Mouse (Mus musculus): Measurements from ENCODE around the gene Efr3b. TPM values are rescaled to one million over a fixed set of nuclear protein-coding genes. Genes with fewer than 3 reads are reported as not detected.
"Not testable (repeated sequence)": the region's sequence is repeated elsewhere in the genome, so short reads cannot be mapped to it uniquely, and the experiment has no call there.

Efr3b gene
- total RNA-seq, 4 experiments from 2014 or later: 109 to 118 (median 115) TPM

DNA sequence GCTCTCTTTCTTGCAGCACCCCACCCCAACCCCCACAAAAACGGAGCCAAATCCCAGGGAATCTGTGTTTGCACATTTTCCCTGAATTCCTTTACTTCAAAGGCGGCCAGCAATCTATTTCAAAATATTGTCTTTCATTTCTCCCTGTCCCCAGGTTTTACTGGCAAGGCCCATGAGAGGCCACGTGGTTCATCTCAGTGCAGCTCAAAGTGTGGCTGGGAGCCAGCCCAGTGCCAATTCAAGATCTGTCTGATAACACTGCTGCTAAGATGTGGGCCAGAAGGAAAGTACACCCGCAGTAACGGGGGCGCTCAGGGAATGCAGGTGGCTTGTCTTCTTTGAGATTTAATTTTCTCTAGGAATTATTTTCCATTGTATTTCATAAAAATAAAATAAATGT lies 56.5 kb downstream of the Efr3b start:
- peak; percentile 52 to 56 for DNase-seq (ENCODE audit: low spot score in 2 of 2)

DNA sequence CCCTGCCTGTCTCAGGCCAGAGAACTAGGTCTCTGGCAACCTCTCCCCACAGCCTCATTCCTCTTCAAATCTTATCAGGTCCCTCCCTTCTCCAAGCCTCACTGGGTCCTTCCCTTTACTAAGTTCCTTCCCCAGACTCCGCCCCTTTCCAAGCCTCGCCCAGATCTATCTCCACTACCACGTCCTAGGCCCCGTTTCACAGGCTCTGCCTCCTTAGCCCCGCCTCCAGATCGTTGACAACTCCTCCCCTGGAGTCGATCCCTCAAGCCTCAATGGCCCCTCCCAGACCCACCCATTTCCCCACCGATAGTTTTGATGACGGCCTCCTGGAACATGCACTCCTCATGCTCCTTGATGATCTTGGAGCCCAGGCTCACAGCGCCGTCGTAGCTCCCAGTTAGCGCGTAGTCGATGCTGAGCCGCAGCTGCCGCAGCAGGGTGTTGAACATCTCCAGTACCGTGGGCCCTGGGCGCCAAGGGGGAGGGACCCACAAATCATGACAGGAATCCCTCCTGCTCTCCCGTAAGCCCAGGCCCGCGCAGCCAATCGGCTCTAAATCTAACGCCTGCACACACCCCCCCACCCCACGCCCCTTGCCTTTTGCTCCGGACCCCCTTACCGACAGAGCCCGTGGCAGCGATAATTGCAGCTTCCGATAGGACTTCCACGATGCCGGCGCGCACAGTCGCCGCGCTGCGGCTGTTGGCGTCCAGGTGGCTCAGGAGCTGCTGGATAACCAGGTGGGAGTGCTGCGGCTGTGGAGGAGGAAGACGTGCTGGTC lies 57.2 kb downstream of the Efr3b start:
- DNase-seq (ENCODE audit: low spot score in 2 of 2): peak; percentile 68 to 86

DNA sequence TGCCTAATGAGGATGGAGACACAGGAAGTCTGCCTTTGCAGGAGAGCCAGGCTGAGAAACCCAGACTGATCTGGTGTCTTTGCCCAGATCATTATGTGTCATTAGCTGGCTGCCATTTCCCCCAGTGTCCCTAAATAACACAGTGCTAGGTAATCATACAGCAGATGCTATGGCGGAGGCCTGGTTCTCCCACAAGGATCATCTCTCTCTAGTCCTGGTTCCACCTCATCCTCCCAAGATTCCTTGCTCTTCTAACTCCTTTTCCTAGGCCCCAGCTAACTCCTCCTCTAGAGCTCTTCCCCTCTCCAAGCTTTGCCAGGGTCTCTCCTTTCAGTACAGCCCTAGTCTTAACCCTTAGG lies 57.7 kb downstream of the Efr3b start:
- DNase-seq (ENCODE audit: low spot score in 2 of 2): no peak

DNA sequence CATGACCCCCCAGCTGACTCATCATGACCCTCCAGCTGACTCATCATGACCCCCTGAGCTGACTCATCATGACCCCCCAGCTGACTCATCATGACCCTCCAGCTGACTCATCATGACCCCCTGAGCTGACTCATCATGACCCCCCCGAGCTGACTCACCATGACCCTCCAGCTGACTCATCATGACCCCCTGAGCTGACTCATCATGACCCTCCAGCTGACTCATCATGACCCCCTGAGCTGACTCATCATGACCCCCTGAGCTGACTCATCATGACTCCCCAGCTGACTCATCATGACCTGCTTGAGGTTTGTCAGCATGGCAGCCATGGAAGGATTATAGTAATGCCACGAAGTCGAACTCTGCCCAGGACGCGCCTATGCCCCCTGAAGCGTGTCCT lies 65.5 kb downstream of the Efr3b start:
- DNase-seq (ENCODE audit: low spot score in 2 of 2): not testable (repeated sequence)

DNA sequence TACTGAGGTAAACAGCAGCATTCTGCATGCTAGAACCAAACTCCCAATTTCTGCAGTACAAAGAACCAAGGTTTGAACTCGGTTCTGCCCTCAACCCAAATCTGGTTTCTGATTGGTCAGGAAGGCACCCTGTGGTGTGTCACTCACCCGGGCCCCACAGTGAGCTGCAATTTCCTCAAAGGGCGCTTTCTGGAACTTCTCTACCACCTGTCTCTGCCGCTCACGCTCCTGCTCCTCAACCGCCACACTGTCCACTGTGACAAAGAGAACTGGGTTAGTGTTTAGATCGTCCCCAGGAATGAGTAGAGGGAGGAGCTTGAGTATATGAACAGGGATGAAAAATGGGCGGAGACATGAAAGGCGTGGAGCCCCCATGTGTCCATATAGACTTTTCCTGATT lies 70.3 kb downstream of the Efr3b start:
- DNase-seq (ENCODE audit: low spot score in 2 of 2): no peak

DNA sequence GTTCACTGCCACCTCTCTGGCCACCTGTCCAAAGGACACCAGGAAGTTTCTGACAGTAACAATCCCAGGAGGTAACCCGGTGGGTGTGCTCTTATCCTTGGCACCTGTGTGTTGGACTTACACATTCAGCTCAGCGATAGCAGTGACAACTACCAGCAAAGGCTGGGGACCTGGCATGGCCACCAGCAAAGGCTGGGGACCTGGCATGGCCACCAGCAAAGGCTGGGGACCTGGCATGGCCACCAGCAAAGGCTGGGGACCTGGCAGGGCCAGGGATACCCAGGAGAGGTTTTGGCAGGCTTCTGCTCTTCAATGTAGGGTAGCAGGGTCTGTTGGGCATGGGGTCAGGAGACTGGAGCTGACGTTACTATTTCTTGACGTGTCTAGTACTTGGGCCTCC lies 71.5 kb downstream of the Efr3b start:
- DNase-seq (ENCODE audit: low spot score in 2 of 2): no peak

DNA sequence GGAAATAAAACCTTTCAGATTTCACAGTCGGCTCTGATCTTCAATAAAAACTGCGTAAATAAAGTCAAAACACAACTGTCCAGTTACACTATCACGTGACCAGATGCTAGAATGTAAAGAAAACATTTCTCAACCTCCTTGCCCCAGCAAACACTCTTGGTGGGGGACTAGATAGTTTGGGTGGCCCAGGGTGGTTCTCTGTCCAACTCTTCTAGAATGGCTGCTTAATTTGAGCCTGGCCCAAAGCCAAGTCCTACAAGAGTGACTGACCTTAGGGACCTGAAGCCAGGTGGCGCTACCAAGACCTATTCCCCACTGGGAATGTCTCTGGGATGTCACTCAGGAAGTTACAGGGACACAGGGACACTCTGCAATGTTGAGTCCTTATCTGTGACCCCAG lies 78.2 kb downstream of the Efr3b start:
- no peak for DNase-seq (ENCODE audit: low spot score in 2 of 2)

DNA sequence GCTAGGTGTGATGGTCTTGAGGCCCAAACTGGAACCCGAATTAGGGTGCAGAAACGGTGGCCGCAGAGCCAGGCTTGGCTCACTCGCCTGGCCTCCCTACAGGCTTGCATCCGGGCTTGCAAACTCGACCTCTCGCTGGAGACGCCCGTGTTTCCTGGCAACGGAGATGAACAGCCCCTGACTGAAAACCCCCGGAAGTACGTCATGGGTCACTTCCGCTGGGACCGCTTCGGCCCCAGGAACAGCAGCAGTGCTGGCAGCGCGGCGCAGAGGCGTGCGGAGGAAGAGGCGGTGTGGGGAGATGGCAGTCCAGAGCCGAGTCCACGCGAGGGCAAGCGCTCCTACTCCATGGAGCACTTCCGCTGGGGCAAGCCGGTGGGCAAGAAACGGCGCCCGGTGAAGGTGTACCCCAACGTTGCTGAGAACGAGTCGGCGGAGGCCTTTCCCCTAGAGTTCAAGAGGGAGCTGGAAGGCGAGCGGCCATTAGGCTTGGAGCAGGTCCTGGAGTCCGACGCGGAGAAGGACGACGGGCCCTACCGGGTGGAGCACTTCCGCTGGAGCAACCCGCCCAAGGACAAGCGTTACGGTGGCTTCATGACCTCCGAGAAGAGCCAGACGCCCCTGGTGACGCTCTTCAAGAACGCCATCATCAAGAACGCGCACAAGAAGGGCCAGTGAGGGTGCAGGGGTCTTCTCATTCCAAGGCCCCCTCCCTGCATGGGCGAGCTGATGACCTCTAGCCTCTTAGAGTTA lies 78.7 kb downstream of the Efr3b start:
- DNase-seq (ENCODE audit: low spot score in 2 of 2): peak; percentile 84 to 89

DNA sequence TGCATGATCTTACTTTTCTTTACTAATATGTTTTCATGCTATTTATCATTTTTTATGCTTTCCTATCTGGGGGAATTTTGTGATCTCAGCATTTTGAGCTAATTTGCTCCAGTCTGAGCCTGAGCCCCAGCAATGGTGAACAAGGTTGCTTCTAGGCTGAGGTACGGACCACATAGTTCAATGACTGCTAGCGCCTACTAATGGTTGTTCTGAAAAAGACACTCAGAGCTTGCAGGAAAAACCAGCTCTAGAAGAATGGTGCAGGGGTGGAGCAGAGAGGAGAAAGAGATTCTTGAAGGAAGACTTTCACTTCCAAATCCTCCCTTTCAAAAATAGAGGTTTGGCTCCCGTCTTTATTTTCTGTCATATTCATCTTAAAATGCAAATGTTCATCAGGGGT lies 82.4 kb downstream of the Efr3b start:
- no peak for DNase-seq (ENCODE audit: low spot score in 2 of 2)

DNA sequence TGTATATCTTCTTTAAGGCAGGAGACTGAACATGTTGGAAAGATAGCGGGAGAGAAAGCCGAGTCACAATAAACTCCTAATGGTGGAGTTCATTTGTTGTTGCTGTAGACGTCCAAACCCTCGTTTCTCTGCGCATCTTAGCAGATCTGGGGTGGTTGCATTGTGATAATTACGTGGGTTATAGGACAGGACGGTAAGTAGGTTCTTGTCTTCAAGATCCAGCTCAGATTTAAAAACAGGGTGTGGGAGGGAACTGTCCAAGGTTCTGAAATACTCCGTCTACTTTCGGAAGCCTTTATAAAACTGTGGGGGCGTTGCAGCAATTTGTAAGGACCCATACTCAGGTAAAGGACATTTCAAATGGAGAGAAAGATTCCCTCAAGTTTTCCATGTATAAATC lies 83.3 kb downstream of the Efr3b start:
- no peak for DNase-seq (ENCODE audit: low spot score in 2 of 2)

DNA sequence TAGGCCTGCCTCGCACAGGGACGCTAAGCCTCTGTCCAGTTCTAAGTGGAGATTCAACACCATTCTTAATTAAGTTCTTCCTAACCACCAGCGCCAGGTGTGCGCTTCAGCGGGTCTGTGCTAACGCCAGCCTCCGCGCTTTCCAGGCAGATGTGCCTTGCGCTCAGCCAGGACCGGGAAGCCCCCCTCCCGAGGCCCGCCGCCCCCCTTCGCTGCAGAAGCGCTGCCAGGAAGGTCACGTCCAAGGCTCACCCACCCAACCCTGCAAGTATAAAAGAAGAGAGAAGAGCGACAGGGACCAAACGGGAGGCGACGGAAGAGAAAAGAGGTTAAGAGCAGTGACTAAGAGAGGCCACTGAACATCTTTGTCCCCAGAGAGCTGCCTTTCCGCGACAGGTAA lies 84.1 kb downstream of the Efr3b start, which contains the start of gene Pomc:
TSS of gene Pomc (plus strand) at position 301 of the 400 bp plus-strand sequence.
- no peak for DNase-seq (ENCODE audit: low spot score in 2 of 2)

DNA sequence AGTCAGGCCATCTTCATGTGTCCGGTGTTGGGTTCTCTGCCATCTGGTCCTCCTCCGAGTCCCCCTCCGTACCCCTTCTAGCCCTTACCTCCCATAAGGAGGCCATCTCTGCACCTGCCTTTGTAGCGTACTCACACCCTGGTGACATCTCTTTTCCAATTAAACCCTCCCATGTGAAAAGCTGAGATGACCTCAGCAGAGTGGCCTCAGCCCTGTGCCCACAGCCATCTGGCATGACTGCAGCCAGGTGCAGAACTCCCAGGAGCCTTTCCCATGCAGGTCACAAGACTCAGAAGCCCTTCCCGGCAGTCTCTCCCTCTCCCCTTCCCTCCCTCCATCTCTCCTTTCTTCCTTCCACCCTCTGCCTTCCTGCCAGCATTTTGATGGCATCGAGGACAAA lies 91.2 kb downstream of the Efr3b start:
- DNase-seq (ENCODE audit: low spot score in 2 of 2): no peak

DNA sequence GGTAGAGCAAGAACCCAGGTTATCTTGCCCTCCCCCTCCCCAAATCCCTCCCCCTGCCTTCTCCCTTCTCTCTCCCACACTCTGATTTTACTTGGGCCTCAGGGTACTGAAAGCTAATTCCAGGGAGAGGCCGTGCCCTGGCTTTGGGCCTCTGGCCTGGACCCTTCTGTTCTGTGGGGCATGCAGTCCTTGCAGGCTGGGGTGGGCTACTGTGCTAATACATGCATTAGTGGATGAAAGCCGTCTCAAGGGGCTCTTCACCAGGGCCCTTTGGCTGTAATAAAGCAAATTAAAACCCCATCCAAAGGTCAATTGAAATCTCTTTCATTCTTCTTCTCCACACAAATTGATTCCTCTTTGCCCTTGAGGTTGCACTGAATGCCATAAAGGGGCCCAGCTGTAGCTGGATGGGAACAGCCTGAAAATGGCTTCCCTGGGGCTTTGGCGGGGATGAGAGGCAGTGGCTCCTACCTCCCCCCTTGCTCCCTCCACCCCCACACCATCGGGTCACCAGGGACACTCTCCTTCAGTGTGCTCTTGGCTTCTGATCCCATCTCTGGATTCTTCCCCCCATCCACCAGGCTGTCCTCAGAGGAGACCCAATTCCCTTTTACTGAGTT lies 94.2 kb downstream of the Efr3b start:
- no peak for DNase-seq (ENCODE audit: low spot score in 2 of 2)

DNA sequence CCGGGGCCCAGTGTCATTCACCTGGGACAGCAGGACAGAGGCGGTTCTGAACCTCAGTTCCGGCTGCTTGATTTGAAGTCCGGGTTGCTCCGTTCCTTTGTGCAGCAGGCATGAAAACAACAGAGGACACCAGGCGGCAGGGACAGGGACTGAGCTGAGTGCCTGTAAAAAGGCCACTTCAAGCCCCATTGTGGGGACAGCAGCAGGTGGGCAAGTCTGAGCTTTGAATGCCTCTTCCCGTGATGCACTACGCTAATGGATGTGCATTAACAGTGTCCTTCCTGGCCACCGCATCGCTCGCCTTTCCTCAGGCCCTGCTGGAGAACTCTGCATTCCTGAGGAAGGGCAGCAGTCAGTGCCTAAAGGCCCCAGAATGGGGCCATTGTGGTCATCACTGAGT lies 96.7 kb downstream of the Efr3b start:
- no peak for DNase-seq (ENCODE audit: low spot score in 2 of 2)

DNA sequence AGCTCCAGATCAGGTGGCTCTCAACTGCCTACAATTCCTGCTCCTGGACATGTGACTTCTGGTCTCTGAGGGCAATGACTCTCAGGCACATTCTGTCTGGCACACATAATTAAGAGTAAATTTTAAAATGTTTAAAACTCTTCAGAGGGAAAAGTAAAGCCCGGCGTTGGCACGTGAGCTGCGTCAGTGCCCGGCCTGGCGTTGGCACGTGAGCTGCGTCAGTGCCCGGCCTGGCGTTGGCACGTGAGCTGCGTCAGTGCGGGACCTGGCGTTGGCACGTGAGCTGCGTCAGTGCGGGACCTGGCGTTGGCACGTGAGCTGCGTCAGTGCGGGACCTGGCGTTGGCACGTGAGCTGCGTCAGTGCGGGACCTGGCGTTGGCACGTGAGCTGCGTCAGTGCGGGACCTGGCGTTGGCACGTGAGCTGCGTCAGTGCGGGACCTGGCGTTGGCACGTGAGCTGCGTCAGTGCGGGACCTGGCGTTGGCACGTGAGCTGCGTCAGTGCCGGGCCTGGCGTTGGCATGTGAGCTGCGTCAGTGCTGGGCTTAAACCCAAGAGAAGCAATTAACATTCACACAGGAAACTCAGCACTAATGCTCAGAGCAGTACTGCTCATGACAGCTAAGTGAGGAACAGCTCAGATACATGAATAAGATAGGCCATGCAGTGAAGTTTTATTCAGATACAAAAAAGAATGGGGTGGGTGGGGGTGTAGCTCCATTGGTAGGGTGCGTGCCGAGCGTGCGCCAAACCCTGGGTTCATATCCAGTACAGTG lies 108.4 kb downstream of the Efr3b start:
- peak; percentile 57 to 74 for DNase-seq (ENCODE audit: low spot score in 2 of 2)

DNA sequence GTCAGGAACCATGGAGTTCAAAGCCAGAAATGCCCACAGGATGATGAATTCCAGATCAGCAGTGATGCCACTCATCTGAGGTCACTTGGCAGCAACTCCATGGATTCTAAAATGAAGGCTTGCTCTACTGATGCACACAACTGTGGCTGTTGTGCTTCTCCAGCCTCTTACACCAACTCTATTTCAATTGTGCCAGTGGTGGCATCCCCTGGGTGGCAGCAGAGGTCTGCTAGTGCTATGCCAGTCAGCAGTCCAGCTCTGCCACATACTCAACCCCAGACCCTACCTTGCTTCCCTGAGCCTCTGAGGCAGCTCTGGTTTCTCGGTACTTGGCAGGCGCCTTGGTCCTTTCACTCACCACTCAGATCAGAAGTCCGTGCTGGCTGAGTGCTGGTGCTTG lies 109.9 kb downstream of the Efr3b start:
- DNase-seq (ENCODE audit: low spot score in 2 of 2): peak in 1 of 2 experiments; percentile 51

DNA sequence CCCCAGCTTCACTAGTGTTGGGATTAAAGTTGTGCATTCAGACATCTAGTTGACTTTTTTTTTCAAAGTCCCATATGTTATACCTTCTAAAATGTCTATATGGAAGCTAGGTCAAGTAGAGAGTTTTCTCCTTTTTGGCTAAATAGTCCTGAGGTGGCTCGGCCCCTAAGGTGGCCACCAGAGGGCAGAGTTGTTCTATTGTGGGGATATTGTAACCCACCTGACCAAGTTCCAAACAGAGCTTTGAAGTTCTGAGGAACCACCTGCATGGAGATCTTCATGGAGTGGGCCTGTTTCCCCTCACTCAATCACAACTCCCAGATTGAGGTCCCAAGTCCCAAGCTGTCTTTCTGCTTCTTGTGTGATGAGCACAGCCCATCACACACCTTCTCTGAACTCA lies 112.6 kb downstream of the Efr3b start:
- DNase-seq (ENCODE audit: low spot score in 2 of 2): peak in 1 of 2 experiments; percentile 65

DNA sequence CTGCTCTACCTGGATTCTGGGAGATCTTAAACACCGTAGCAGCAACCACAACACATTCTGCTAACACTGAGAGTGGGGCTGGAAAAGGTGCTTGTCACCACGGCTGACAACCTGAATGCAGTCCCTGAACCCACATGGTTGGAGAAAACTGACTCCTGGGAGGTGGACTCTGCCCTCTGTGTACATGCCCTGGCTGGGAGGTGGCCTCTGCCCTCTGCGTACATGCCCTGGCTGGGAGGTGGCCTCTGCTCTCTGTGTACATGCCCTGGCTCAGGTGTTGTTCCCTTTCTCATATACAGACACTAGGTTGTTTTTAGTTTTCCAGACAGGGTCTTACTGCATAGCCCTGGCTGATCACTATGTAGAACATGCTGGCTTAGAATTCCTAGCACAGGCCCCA lies 119.3 kb downstream of the Efr3b start:
- no peak for DNase-seq (ENCODE audit: low spot score in 2 of 2)

DNA sequence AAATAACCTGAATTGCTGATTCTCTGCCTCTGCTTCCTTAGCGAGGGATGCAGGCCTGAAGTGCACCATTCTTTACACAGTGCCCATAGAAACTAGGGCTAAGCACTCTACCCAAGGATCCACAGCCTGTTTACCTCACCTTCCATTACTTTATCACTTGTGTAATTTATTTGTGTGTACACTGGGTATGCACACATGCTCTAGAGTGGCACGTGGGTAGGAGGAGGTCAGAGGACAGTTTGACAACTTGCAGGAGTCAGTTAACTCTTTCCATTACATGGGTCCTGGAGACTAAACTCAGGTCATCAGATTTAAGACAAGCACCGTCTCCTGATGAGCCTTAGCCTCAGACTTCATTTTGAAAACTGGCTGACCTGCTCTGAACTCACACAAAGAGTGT lies 120.1 kb downstream of the Efr3b start:
- no peak for DNase-seq (ENCODE audit: low spot score in 2 of 2)

DNA sequence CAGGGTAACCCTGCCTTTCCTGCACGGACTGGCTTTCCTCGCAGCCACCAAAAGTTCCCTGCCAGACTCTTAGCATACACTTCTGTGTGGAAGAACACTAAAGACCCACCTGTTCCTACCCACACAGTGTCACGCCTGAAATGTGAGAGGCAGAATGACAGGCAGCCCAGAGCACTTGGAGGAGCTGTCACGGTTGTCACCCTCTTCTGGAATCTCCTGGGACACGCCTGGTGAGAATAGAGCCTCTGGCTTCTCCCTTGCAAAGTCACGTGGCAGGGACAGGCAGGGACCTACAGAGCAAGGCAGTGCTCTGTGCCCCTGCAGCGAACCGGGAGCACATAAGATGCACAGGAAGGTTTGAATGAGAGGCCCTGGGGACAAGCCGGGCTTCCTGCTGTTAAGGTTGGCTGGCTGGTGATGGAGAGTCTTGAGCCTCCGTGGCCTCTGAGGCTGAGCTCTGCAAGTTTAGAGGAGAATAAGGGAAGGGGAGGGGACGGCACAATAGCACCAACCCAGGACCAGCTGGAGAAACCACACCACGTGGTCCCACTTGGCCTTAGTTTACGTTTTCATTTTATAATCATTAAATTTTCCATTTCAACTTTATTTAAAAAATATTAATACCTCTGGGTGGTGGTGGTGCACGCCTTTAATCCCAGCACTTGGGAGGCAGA lies 120.9 kb downstream of the Efr3b start:
- no peak for DNase-seq (ENCODE audit: low spot score in 2 of 2)

DNA sequence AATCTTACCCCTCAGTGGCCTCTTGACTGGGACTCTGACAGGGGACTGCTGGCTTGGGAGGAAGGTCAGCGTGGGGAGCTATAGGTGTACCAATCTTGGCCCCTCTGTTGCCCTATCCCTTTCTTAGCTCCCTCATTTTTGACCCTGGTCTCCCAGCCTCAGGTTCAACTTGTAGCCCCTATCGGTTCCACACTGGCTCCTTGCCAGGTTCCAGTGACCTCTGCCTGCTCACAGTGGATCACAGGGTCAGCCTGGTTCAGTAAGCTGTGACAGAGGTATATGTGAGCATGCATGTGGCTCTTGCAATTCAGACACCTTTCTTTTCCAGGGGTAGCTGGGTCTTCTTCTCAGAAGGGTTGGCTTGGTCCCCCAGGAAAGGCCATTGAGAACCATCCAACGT lies 122.9 kb downstream of the Efr3b start:
- DNase-seq (ENCODE audit: low spot score in 2 of 2): no peak

Measured in layer of hippocampus, adult 8-10 months (tissue).